Mouse (Mus musculus) lung, adult 2 months (tissue): Measurements from ENCODE around the gene Lrrtm4.

Source experiments
- CTCF ChIP-seq: fragments of 200-500 bp; IDR thresholded peaks from 2 replicates; pipeline ENCODE4 v1.5.1; 2011; ENCODE audit warnings: mild to moderate bottlenecking, low read length, control low read depth; ENCODE audit not compliant: insufficient read depth
- POLR2A ChIP-seq: fragments of 200-500 bp; IDR thresholded peaks from 2 replicates; pipeline ENCODE4 v1.6.1; 2011; ENCODE audit warnings: low read depth, mild to moderate bottlenecking, control low read depth, low read length, borderline replicate concordance; ENCODE audit errors: extremely low read depth

DNA sequence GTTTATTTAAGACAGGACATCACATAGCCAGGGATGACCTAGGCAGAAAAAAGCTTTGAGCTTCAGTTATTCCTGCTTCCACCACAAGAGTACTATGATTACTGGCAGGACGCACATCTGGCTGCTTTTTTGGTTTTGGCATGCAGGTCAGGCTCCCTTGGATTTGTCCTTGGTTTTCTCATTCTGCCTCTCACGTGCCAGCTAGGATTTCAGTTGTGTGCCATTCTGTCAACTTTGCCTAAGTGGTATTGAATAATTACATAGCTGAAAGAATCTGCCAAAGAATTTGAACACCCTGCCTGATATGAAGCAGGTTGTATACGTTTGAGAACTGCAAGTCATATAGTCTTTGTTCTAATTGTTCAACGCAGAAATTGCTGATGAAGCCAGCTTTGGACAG lies 451.9 kb downstream of the Lrrtm4 start:
- TF ChIP-seq CTCF (no peak), POLR2A (no peak)
